Mouse (Mus musculus) frontal cortex, postnatal 36 days (tissue): Measurements from ENCODE around the gene Fads1.
A peak's percentile ranks its signal among the peaks of the same experiment; 100 is the strongest.

Source experiments
- DNase-seq, 2 experiments: peaks; one replicate each; pipeline ENCODE4 v3.0.0; 2022; ENCODE audit warnings: low spot score in 2 of 2

Fads1 gene

GRCm38 (mm10) chr19:10210885-10211284 is 28.2 kb downstream of the Fads1 start:
- DNase-seq = no peak

GRCm38 (mm10) chr19:10213796-10214471 is 31.2 kb downstream of the Fads1 start:
- DNase-seq = no peak

GRCm38 (mm10) chr19:10216101-10216500 is 33.4 kb downstream of the Fads1 start:
- no peak for DNase-seq

GRCm38 (mm10) chr19:10219108-10219507 is 36.4 kb downstream of the Fads1 start:
- DNase-seq = peak in 1 of 2 experiments; percentile 53

- DNase-seq = no peak
Measured at GRCm38 (mm10) chr19:10219593-10219992, 36.9 kb downstream of the Fads1 start.

- DNase-seq = no peak
Measured at GRCm38 (mm10) chr19:10221585-10221984, 38.9 kb downstream of the Fads1 start.

DNA sequence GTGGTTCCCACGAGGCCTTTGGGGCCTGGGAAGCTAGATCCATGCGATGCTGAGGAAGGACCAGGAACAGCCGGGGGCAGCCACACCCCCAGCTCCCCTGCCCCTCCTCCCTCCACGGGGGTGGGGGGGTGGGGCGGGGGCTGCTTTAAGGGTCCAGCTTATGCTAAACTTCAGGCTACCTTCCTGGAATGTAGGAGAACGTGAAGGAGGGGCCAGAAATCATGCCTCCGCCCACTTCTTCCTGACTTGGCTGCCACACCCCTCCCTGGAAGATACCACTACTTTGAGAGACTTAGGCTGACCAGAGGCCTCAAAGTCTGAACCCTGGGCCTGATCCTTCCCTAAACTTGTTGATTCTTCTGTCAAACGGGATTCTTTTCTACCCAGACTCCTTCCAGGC is 40.0 kb downstream of the Fads1 start:
- DNase-seq = no peak

- DNase-seq = no peak
Measured at GRCm38 (mm10) chr19:10223561-10223960, 40.9 kb downstream of the Fads1 start.

- DNase-seq = no peak
Measured at GRCm38 (mm10) chr19:10224637-10225453, 42.2 kb downstream of the Fads1 start.

DNA sequence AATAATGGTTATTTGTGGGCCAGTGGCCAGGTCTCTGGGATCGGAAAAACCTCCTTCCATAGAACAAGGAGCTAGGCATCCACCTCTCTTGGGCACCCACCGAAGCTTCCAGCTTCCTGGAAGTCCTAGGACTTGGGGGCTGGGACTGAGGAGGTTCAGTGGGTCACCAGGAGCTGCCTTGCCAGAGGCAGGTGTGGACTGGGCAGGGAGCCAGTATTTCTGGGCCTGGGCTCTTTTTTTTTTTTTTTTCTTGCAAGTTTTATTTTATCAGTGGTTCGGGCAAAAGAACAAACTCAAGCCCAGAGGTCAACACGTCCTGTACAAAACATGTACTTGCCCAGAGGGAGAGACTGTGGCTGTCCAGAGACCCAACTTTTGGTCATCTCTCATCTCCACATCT is 43.1 kb downstream of the Fads1 start:
- no peak for DNase-seq

- DNase-seq = no peak
Measured at GRCm38 (mm10) chr19:10231016-10231415, 48.3 kb downstream of the Fads1 start.

DNA sequence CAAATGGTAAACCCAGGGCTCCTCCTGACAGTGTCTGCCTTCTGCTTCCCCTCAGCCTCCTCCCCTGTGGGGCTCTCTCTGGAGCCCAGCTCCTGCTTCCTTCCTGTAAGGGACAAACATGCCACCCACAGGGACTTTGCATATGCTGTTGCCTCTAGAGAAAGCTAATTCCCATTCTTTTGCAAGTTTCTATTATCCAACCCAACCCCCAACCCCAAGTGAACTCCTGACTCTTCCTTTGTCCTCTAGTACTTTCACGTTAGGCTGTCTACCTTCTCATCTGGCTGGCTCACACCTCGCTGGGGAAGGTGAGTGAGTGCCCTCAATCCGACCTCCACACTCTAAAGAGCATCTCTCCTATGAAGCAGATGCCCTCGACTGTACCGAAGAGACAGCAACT is 49.2 kb downstream of the Fads1 start:
- DNase-seq = no peak

- DNase-seq = no peak
Measured at GRCm38 (mm10) chr19:10232327-10233017, 49.8 kb downstream of the Fads1 start.

GRCm38 (mm10) chr19:10235784-10236565 is 53.3 kb downstream of the Fads1 start:
- DNase-seq = no peak

DNA sequence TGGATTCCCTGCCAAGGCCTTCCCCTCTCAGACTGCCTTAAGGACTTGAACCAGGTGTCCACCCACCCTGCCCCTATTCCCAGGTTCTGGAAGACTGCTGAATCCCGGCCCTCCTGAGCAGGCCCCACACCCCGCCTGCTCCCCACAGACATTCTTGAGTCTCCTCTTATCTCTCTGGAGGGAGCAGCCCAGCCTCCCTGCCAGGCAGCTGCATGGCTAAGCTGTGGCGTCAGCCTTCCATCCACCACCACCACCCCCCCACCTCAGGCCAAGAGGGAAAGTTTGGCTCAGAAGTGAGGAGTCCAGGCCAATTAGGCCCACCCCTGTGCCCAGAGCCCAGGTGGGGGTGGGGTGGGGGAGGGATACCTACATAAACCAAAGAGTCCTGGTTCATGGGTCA is 55.8 kb downstream of the Fads1 start:
- DNase-seq = no peak

DNA sequence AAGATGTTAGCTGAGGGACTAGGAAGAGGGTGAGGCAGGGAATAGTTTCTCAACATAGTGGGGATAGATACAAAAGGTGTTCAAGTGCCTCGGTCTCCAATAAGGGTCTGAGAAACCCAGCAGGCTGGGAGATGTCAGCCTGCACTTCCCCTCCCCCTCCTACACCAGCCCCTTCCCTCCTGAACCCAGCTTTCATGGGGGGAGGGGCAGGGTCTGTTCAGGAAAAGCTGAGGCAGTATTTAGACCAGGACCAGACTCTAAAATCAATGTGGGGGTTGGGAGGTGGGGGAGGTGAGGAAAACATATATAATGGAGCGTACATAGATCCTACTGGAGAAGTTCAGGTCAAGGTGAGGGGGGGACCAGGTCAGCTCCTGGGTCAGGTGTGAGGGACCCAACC is 56.7 kb downstream of the Fads1 start:
- DNase-seq = no peak

GRCm38 (mm10) chr19:10239975-10240653 is 57.4 kb downstream of the Fads1 start:
- no peak for DNase-seq

DNA sequence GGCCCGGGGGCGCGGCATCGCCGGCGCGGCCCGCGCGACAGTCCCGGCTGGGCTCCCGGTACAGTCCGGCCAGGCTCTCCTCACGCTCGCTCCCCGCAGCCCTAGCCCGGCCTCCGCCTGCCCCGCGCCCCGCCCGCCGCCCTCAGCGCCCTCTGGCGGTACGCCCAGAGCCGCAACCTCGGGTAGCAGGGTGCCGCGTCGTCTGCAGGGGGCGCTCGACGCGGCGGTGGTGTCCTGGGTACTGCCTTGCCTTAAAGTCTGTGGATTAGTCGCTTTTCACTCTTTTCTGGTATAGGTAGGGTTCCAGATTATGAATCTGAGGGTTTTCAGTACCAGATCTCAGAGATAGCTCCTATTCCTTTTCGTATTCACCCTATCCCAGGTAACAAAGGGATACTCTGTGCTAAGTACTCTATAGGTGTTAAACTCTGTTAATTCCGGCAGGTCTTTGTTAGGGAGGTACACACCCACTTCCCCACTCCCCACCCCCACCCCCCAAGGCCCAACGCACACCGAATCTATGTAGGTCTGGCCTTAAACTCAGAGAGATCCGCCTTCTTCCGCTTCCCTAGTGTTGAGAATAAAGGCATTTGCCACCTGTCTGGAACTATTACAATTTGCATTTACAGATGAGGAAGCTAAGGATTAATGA is 58.1 kb downstream of the Fads1 start, which contains the start of gene Myrf:
Myrf (minus strand) TSS at position 95 of the 652 bp plus-strand sequence.
- DNase-seq = peak; percentile 63 to 64

DNA sequence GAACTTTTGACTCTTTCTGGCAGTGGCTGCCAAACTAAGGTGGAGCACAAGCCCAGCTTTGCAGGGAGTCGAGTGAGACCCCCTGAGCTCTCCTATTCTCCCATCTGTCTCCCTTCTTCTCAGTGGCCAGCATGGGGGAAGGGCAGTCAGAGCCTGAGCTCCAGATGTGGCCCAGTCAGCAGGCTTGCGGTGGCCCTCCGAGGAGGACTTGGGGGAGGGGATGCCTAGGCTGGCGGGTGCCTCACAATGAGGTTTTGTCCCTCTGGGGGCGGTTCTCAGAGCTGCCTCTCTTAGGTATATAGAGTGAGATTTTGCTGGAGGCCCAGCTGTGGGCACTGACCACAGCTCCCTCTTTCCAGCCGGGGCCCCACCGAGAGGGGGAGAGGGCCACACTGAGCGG is 60.2 kb downstream of the Fads1 start:
- no peak for DNase-seq

- DNase-seq = peak in 1 of 2 experiments; percentile 63
Measured at GRCm38 (mm10) chr19:10244183-10244582, 61.5 kb downstream of the Fads1 start.
